Mouse (Mus musculus) kidney, adult 2 months (tissue): ENCODE data around the gene RPS10-NUDT3. TPM values are rescaled to one million over a fixed set of nuclear protein-coding genes. Genes with fewer than 3 reads are reported as not detected.
A peak's percentile ranks its signal among the peaks of the same experiment; 100 is the strongest.

Experiments
- DNase-seq: peaks from one replicate; pipeline ENCODE4 v3.0.0; 2021
- H3K27ac ChIP-seq: fragments of 200-500 bp; 2 replicates; pipeline ENCODE4 v1.5.1; 2012; ENCODE audit warnings: low read depth, low read length, control low read depth, inconsistent platforms; ENCODE audit not compliant: insufficient read depth
- H3K27me3 ChIP-seq: fragments of 200-500 bp; replicated peaks from 2 replicates; pipeline ENCODE4 v1.6.1; 2012; ENCODE audit warnings: mild to moderate bottlenecking, moderate library complexity, low read length, inconsistent platforms; ENCODE audit not compliant: control insufficient read depth, insufficient read depth
- H3K36me3 ChIP-seq: fragments of 200-500 bp; 2 replicates; pipeline ENCODE4 v1.6.1; 2012; ENCODE audit warnings: mild to moderate bottlenecking, moderate library complexity, low read length, inconsistent platforms; ENCODE audit not compliant: control insufficient read depth, insufficient read depth
- H3K4me1 ChIP-seq: fragments of 200-500 bp; 2 replicates; pipeline ENCODE4 v1.6.1; 2011; ENCODE audit warnings: low read length; ENCODE audit not compliant: control insufficient read depth, insufficient read depth
- H3K4me3 ChIP-seq: fragments of 200-500 bp; 2 replicates; pipeline ENCODE4 v1.5.1; 2011; ENCODE audit warnings: mild to moderate bottlenecking, low read depth, low read length, control low read depth; ENCODE audit not compliant: insufficient read depth
- CTCF ChIP-seq: fragments of 200-500 bp; conservative IDR thresholded peaks from 2 replicates; pipeline ENCODE4 v1.5.1; 2011; ENCODE audit warnings: low read depth, mild to moderate bottlenecking, control low read depth, low read length, moderate library complexity, mixed read lengths; ENCODE audit not compliant: insufficient read depth, insufficient read length
- POLR2A ChIP-seq: fragments of 200-500 bp; IDR thresholded peaks from one replicate; pipeline ENCODE4 v1.6.1; 2011; ENCODE audit warnings: low read depth, low read length, control low read depth
- WGBS: fragments of 180-500 bp; shearing (Covaris S2); methylation state at CpG from one replicate; pipeline ENCODE4 v1.1.7; 2018; 5-methylcytosine and 5-hydroxymethylcytosine counted together
- polyA plus RNA-seq: library from polyadenylated mRNA; depleted of rRNA; stranded (reverse); fragments of >200 nt; gene quantifications from 2 replicates; pipeline ENCODE4 v1.2.3, GENCODE M21; 2012

RPS10-NUDT3 gene
- polyA plus RNA-seq, 1 experiment: not detected

DNA sequence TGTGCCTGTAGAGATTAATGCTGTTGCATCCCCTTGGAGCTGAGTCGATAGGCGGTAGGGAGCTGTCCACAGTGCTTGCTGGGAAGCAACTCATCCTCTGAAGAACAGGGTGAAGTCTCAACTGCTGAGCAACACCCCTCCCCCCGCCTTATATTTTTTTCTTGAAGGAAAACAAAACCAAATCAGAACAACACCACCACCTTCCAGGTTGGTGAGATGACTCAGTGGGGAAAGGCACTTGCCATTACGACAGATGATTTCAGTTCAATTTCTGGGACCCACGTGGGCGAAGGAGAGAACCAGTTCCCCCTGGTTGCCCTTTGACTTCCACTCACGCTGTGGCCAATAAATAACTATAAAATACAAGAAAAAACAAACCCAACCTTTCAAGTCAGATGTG, 23.7 kb upstream of the RPS10-NUDT3 start:
- H3K27ac ChIP-seq: no peak overlapping the region
- no peak overlapping the region for H3K4me3 ChIP-seq
- peaks cover 4% of the 10 kb centered on the region; the same call in 1 of the 2 replicates for H3K27me3 ChIP-seq
- H3K4me1 ChIP-seq: no peaks in the 10 kb centered on the region
- 45% methylated on average over 7 of the region's 7 CpGs for WGBS
- no peaks in the 10 kb centered on the region for H3K36me3 ChIP-seq
- no peak for DNase-seq
- TF ChIP-seq CTCF (no peak), POLR2A (no peak)

DNA sequence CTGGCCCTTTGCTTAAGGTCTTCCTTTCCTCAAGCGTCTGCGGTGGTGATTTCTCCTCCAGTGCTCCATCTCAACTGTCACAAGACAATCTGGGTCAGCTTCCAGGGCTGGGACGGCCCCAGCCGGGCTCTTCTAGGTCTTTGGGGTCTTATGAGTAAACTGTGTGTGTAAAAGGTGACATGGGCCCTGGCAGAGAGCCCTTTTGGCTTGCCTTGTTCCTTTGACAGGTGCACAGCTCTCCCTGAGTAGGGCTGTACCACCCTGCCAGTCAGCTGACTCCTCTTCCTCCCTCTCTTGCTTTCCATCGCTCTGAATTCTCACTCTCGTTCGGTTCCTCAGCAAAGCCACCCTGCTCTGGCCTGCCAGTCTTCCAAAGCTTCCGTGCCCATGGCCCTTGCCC, 22.1 kb upstream of the RPS10-NUDT3 start:
- no peak for DNase-seq
- no peaks in the 10 kb centered on the region for H3K4me1 ChIP-seq
- WGBS: 69% methylated on average over 8 of the region's 8 CpGs
- TF ChIP-seq POLR2A (no peak), CTCF (no peak)
- no peak overlapping the region for H3K27ac ChIP-seq
- H3K4me3 ChIP-seq: no peak overlapping the region
- H3K36me3 ChIP-seq: no peaks in the 10 kb centered on the region
- peaks cover 4% of the 10 kb centered on the region; the same call in 1 of the 2 replicates for H3K27me3 ChIP-seq

DNA sequence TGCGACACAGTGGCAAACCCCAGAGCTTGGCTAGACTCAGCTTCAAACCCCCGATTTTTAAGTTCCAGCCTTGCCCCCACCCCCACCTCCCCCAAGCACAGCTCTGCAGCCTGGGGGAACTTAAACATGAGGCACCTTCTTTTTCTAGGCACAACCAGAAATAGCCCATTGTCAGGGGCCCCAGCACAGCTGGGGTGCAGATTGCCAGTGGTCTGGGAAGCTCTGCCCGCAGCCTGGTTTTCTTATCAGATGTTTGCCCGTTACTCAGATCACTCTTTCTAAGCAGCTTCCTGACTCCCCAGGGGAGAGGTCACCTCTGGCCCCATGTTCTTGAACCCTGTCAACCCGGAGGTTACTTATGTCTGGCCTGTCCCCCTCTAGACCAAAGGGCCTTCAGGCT, 21.4 kb upstream of the RPS10-NUDT3 start:
- Histone ChIP-seq H3K4me3 (no peak overlapping the region), H3K4me1 (no peaks in the 10 kb centered on the region), H3K27me3 (peaks cover 4% of the 10 kb centered on the region; the same call in 1 of the 2 replicates), H3K36me3 (no peaks in the 10 kb centered on the region), H3K27ac (no peak overlapping the region)
- DNase-seq: no peak
- 36% methylated on average over 5 of the region's 5 CpGs for WGBS
- no peak for TF ChIP-seq POLR2A
- TF ChIP-seq CTCF: no peak

DNA sequence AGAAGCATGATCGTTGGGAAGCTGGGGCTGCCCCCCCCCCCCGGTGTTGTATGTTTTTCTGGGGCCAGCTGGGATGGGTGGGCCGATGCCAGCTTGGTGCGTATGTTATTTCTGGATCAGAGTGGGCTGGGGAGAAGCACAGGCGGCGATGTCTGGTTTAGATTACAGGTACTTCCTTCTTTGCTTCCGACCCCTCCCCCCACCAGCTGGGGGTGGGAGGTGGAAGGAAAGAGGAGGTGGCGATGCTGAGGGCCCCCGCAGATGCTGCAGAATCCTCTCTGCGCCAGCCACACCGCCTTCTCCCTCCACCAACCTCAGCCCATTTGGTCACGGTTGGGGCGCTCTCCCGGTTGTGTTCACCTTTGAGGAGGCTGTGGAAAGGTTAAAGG, 21.0 kb upstream of the RPS10-NUDT3 start:
- no peak for TF ChIP-seq POLR2A
- no peak for TF ChIP-seq CTCF
- H3K4me3 ChIP-seq: no peak overlapping the region
- no peaks in the 10 kb centered on the region for H3K36me3 ChIP-seq
- no peaks in the 10 kb centered on the region for H3K4me1 ChIP-seq
- H3K27me3 ChIP-seq: peaks cover 4% of the 10 kb centered on the region; the same call in 1 of the 2 replicates
- WGBS: 11% methylated on average over 14 of the region's 14 CpGs
- no peak for DNase-seq
- H3K27ac ChIP-seq: no peak overlapping the region

DNA sequence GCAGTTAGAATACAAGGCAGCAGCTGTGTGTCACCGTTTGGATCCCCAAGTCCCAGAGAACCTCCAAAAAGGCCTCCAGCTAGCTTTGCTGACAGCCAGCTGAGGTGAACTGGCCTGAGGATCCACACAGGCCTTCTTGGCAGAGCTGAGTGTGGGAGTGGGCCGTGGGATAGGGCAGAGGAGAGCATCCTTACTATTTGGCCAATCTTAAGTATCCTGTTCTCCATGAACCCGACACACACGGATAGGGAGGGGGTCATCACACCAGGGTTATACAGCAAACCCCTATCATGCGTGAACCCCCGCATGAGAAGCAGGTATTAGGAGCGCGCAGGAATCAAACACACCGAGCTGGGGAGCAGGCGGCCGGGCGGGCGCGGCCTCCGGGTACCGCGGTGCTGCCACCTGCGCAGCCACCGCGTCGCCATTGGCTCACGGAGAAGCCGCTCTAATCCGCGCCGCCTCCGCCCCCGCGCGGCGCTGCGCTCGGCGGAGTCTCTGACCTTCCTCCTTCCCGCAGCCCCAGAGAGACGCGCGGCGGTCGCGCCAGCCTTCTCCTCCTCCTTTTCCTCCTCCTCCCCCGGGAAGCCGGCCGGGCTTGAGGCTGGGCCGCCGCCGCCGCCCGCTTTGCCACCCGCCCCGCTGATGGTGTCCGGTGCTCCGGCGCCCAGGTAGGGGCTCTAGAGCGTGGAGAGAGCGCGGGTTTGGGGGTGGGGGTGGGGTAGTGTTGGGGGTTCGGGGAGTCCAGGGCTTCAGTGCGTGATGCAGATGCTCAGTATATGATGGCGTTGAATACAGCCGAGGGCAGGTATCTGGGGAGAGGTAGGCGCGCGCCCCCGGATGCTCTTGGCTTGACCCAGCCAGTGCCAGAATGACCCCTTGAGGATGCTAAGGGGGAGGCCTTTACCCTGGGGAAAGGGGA, 20.3 kb upstream of the RPS10-NUDT3 start, which contains the start of gene Pacsin1:
Pacsin1 (plus strand) TSS at position 421 of the 922 bp plus-strand sequence.
- 4% methylated on average over 65 of the region's 65 CpGs for WGBS
- no peak within 1 kb of the TSS for H3K27ac ChIP-seq
- DNase-seq: peak; percentile 40
- no peaks in the 10 kb centered on the region; the same call in 1 of the 2 replicates for H3K4me1 ChIP-seq
- peak within 1 kb of the TSS; percentile 15; the same call in 1 of the 2 replicates for H3K4me3 ChIP-seq
- H3K27me3 ChIP-seq: peaks cover 4% of the 10 kb centered on the region; the same call in 1 of the 2 replicates
- TF ChIP-seq CTCF (no peak), POLR2A (no peak)
- H3K36me3 ChIP-seq: no peaks in the 10 kb centered on the region

DNA sequence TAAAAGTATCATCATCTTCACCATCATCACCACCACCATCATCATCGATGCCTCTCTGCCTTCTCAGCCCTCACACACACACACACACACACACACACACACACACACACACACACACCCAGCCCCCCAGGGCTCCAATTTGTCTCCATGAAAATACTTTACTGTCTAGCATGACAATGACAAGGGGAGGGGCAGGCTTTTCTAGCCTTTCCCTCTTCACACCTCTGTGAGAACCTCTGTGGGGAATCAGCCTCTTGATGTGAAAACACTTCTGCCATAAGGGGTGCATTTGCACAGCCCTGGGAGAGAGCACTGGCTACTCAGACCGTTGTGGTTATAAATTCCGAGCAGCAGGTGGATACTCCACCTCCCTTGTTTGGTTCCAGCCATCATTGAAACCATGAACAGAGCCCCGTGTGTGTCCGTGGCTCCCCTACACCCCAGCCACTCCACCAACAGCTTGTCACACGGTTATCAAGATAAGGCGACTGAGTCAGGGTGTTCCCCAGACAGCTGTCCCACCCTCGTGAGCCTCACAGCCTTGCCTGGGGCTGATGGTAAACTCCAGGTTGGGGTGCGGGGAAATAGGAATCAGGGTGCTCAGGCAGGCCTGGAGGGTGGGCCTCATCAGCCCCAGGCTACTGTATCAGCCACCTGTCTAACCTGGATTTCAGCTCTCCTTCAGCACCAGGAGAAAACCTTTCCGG, 18.4 kb upstream of the RPS10-NUDT3 start:
- Histone ChIP-seq H3K4me1 (no peaks in the 10 kb centered on the region; the same call in 1 of the 2 replicates), H3K4me3 (no peak overlapping the region), H3K36me3 (no peaks in the 10 kb centered on the region), H3K27ac (no peak overlapping the region), H3K27me3 (peaks cover 4% of the 10 kb centered on the region; the same call in 1 of the 2 replicates)
- no peak for DNase-seq
- no peak for TF ChIP-seq CTCF
- TF ChIP-seq POLR2A: no peak
- 71% methylated on average over 10 of the region's 10 CpGs for WGBS
